Mouse (Mus musculus): ENCODE measurements around the gene Commd1.

- TF ChIP-seq GATA1 (IDR thresholded peaks at IDR 0.05; ENCODE audit: low read length) (no peak), TAL1 (IDR thresholded peaks at IDR 0.05; ENCODE audit: low read length) (no peak)
These were observed 664 bp upstream of the Commd1 start for GRCm38 (mm10) chr11:22982846-22983245.

Measured in erythroblast, embryonic 14.5 days (primary cell).